Mouse (Mus musculus): ENCODE results near the gene Adarb1. TPM values are rescaled to one million over a fixed set of nuclear protein-coding genes. Genes with fewer than 3 reads are reported as not detected.
A peak's percentile ranks its signal among the peaks of the same experiment; 100 is the strongest.

The Adarb1 gene
- 100 to 1,000 TPM; 130 to 141 (median 135) TPM for total RNA-seq (2022)

DNA sequence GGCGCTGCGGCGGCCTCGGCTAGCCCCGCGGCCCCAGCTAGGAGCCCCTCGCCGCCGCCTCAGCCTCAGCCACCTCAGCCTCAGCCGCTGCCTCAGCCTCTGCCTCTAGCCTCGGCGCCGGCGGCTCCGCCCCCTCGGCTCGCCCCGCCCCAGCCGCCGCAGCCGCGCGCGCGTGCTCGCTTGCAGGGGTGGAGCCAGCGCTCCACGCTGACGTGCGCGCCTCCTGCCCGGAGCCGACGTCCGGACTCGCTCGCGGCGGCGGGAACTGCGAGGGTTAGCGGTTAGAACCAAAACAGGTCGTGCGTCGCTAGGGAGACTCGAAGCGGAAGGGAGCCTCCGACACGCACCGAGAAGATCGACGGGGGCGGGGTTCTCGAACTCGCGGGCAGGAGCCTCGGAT is at the start of gene Adarb1:
Gene Adarb1, minus strand, starts transcription at position 133 of the 400 bp plus-strand sequence.
- DNase-seq (ENCODE audit: low spot score in 2 of 2): peak; percentile 72 to 83

DNA sequence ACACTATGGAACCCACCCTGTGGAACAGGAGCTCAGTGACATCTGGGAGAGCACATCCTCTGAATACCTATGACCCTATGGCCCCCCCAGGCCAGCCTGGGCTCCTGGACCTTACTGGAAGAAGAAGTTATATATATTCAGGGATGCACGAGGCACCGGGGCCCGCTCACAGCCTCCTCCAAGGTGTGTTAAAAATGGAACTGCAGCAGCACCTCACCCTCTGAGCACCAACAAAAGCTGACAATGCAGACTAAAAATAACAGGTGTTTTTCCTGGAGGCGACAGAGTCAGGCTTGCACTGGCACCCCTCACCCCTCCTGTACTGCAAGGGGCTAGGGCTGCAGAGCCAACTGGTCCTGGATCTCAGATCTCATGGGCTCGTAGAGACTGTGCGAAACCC is 49.3 kb upstream of the Adarb1 start:
- DNase-seq (ENCODE audit: low spot score in 2 of 2): peak in 1 of 2 experiments; percentile 67

DNA sequence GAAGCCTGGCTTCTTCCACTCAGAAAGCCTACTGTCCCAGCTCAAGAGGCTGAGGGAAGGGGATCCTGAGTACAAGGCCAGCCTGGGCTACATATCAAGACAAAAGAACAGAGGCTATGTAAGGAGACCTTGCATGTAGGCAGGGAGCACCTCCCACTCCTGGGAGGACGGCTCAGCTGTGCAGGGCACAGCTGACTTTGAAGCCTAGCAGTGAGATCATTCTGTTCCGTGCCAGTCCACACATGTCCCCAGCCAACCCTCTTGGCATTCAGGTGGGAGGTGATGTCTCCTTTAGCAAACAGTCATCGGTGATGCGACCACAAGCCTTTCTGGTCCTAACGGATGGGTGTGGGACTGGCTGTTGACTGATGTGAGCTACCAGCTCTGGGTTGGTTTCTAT is 47.8 kb upstream of the Adarb1 start:
- peak in 1 of 2 experiments; percentile 31 for DNase-seq (ENCODE audit: low spot score in 2 of 2)

DNA sequence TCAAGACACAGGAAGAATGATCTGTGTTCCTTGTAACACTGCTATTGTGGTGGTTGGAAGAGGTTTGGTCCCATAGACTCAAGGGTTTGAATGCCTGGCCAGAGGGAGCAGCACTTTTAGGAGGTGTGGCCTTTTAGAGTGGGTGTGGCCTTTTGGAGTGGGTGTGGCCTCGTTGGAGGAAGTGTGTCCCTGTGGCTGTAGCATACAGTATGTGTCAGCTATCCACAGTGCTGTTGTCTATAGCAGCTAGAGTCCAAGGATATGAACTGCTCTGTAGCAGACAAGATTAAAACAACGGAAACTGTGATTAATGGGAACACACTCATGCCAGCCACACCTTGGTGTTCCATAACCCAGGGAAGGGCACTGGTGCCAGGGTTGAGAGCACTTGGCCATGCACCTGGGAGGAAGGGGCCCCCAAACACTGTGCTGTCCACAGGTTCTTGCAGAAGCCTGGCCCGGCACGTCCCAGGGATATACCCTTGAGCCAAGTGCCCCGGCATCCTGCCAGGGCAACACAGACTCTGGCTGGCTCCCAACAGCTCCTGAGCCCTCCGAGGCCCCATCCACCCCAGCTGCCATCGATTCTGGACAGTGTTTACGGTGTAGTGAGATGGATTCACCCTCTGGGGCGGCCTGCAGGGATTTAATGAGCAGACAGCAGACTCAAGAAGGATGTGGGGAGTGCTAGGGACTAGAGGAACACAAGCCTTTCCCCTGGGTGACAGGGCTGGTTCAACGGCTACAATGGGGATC is 46.3 kb upstream of the Adarb1 start:
- DNase-seq (ENCODE audit: low spot score in 2 of 2): no peak

DNA sequence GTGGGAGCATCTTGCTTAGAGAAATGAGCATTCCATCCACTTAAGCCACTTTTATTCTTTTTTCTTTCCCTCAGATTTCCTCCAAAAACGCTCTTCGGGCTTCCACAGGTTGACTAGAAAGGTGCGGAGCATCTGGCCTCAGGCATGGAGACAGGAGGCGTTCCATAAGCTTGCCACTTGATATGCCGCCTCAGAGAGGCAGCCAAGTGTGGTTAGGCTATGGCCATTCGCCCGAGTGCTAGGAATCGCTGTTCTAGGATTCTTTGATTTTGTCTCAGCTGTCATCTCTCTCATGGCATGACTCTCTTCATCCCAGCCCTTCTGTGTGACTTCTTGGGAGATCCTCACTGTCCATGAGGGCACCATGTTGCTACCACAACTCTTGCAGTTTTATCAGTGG is 43.1 kb upstream of the Adarb1 start:
- DNase-seq (ENCODE audit: low spot score in 2 of 2): no peak

DNA sequence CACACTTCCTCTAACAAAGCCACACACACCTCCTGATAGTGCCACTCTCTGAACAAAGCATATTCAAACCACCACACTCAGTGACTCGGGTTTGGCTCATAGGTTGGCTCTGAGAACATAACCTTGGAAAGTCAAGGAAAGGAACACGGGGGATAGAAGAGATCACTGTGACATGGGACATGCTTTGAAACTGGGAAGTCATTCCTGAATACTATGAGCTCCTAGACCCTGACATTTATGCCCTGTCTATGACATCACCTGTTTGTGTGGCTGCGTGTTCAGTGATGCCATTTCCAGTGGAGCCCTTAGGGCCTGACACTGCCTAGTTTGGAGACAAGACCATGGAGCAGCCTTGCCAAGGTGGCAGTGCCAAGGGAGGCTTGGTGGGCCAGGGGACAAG is 39.6 kb upstream of the Adarb1 start:
- DNase-seq (ENCODE audit: low spot score in 2 of 2): no peak

DNA sequence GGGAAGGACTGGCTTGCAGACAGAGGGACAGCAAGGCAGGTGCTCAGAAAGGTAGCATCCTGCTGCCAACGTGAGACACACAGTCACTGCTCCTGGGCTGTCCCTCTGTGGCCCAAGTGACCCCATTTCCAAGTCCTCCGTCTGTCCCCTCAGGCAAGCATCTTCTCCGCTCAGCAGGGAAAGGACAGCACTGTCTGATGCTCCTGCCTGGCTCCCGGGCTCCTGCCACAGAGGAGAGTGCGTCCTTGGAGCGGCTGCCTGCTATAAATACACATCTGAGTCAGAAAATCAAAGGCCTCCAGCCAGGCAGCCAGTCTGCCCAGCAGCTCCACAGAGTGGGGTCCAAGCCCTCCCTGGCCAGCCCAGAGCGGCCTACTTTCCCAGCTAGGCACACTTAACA is 38.4 kb upstream of the Adarb1 start:
- no peak for DNase-seq (ENCODE audit: low spot score in 2 of 2)

DNA sequence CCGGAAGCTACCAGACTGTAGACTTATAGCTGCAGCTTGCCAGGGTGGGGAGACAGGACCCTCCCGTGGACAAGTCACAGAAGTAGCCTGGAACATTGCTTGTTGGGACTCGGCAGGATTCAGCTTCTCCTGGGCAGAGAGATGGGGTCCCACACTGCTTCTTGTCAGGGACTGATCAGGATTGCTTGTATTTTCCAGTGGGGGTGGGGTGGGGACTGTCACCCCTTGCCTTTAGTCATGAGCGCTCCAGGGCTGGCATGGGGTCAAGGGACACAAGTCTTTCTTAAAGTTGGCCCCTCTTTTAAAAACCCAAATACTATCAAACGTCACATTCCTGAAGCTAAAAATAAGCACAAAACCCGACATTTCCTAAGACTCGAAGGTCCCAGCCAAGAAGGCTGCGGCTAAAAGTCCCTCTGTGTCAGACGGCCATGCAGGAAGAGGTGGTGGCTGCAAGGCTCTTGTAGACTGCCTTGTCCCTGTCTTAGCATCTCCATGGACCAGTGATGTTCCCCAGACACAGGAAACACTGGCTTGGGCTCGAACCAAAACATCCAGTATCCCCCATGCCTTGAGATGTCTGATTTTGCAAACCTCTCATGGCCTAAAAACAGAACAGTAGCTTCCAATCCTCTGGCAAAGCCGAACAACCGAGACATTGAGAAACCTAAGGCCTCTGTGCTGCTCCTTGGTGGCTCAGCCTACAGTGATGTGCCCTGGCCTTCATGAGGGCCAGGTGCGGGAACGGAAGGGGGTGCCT is 37.4 kb upstream of the Adarb1 start:
- DNase-seq (ENCODE audit: low spot score in 2 of 2): no peak

DNA sequence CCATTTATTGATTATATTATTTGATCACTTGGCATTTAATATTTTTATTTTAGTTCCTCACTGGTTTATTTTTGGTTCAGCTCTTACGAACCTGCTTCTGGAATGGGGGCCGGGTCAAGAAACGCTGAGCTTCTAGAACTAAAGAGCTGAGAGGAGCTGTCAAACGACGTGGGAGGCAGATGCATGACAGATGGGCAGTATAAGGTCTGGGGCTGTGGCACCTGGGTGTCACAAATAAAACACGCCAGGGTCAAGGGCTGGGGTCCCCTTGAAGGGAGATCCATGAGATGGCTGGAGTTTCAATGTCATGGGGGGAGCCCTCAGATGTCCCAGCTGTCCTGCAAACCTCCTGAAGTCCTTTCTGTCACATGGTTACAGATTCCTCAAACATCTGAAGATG is 36.7 kb upstream of the Adarb1 start:
- DNase-seq (ENCODE audit: low spot score in 2 of 2): no peak

DNA sequence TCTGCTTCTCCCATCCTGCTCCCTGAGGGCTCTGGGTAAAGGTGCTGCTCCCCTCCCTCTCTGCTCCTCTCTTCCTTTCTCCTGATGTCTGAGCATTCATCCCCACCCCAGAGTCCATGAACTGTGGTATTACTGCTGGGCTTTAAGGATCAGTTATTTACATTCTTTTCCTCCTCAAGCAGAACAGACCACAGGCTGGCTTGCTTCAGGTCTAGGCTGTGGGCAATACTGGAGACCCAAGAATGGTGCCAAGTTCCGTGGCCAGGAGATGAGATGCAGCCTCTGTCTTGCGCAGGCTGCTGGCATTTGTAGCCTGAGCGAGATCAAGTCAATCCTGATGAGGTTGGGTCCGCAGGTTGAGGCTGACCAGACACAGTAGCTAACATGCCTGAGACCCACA is 33.8 kb upstream of the Adarb1 start:
- DNase-seq (ENCODE audit: low spot score in 2 of 2): no peak

DNA sequence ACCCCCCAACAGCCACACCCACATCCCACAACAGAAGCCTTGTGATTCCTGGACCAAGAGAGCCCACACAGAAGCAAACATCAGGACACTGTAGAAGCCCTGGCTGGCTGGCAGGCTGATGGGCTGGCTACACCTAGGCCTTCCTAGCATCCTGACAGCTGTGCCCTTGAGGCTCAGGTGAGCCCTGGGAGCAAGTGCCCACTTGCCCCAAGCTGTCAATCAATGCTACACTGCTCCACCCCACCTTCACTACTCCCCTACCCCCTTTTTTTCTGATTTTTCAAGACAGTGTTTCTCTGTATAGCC is 32.0 kb upstream of the Adarb1 start:
- DNase-seq (ENCODE audit: low spot score in 2 of 2): no peak

DNA sequence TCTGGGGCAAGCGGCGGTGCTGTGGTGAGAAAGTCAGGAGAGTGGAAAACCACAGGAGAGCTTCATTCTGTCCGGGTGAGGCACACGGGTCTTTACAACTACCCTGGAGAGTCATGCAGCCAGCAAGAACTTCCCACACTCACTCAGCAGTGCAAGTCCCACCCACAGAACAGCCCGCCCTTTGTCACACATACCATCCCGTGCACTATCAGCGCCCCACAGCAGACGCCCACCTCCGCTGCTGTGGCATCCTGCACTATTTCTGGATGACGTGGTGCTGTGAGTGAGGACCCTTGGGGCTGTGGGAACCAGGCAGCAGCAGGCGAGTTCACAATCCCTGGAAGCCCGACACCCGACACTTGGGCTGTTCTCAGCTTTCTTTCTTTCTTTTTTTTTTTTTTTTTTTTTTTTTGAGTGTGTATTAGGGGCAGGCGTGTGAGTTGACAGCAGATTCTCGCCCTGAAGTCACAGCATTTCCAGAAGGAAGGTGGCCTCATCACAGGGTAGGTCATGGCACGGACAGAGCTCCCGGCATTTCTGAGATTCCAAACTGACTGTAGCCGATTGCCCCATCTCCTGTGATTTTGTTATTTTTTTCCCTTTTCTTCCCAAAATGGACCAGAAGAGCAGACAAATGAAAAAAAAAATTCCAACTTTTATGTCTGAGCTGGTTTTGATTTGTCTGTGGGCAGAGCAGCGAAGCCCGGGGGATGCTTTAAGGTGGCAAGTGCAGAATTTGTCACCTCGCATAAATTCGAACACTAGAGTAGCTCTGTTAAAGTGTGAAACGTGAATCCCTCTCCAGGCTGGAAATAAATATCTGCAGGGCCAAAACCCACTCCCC is 31.5 kb upstream of the Adarb1 start:
- DNase-seq (ENCODE audit: low spot score in 2 of 2): peak in 1 of 2 experiments; percentile 48

DNA sequence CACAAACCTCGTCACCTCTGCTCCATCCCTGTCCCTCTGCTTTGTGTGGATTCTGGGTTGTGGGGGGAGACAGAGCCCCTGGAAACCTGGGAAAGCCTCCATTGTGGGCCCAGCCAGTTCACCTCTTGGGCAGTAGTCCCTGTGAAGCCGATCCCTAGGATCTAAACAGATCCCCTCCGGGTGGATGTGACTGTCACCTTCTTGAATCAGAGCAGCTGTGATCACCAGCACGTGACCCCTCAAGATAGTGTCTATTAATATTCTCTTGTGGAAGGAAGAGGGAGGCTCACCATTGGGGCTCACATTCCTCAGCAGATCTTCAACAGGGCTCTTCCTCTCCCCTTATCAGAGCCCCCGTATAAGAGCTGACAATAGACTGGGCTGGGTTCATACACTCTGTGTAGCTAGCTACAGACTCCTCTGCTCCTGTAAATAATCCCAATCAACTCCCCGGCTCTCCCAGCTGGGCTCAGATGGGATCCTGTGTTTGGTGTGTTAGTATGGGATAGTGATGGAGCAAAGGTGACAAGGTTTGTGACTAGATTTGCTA is 30.7 kb upstream of the Adarb1 start:
- DNase-seq (ENCODE audit: low spot score in 2 of 2): no peak

DNA sequence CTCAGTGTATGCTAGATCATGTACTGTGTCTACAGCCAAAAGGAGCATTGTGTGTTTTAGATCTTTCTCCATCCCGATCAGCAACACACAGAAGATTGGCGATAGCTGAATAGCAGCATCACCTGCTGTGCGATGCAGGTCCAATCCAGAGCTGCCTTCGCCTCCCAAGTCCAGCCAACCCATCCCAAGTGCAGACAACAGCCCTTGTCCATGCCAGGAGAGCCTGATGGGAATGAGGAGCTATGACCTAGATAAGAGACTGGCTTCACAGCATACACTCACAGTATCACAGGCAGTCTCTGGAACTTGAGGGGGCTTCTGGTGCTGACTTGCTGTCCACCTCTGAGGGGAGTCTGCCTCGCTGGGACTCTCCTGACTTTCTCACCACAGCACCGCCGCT is 30.1 kb upstream of the Adarb1 start:
- no peak for DNase-seq (ENCODE audit: low spot score in 2 of 2)

DNA sequence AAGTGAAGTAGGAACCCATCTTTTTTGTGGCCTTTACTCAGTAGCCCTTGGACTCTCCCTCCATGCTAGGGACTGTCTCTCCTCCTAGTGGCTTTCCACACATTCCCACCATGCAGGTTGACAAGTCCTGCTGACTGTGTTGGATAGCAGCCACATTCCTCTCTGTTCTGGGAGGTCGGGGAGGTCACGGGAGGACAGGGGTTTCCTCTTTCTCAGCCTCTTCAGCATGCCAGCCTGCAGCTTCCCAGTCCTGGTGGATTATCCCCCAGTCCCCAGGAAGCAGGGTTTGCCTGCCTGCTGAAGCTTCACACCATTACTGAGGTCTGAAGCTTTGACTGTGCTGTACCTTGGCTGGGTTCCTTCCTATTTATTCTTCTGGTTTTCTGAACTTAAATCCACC is 29.7 kb upstream of the Adarb1 start:
- no peak for DNase-seq (ENCODE audit: low spot score in 2 of 2)

DNA sequence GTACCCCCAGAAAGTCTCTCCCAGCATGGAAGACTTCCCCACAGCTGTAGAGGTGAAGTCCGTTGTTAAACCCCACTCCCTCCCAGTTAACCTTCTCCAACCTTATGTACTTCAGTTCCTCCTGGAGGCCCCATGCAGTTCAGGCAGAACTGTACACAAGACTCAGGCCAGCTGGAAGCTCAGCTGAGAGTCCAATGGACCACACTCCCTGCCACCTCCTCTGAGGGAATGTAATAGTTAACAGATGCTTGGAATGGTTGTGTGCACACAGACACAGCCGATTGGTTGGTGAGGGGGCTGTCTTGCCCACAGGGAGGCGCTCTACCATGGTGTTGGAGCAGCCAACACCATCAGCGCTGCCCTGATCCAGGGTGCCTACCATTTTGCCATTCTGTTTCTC is 24.2 kb upstream of the Adarb1 start:
- DNase-seq (ENCODE audit: low spot score in 2 of 2): no peak

DNA sequence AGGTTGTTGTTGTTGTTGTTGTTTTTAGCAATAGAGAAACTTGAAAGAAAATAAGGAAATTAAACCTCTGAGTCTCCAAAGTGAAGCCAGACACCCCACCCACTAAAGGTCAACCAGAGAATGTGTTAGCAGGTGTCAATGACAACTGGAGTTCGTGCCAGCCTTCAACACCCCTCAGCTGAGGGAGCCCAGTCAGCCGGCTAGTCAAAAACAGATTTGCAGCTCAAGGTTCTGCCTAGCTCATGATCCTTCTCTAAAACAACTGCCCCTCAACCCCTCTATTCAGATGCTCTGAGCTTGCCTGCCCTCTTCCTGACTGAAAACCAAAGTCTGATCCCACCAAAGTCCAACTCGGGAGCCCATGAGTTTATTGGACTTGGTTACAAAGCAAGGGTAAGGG is 23.7 kb upstream of the Adarb1 start:
- no peak for DNase-seq (ENCODE audit: low spot score in 2 of 2)

DNA sequence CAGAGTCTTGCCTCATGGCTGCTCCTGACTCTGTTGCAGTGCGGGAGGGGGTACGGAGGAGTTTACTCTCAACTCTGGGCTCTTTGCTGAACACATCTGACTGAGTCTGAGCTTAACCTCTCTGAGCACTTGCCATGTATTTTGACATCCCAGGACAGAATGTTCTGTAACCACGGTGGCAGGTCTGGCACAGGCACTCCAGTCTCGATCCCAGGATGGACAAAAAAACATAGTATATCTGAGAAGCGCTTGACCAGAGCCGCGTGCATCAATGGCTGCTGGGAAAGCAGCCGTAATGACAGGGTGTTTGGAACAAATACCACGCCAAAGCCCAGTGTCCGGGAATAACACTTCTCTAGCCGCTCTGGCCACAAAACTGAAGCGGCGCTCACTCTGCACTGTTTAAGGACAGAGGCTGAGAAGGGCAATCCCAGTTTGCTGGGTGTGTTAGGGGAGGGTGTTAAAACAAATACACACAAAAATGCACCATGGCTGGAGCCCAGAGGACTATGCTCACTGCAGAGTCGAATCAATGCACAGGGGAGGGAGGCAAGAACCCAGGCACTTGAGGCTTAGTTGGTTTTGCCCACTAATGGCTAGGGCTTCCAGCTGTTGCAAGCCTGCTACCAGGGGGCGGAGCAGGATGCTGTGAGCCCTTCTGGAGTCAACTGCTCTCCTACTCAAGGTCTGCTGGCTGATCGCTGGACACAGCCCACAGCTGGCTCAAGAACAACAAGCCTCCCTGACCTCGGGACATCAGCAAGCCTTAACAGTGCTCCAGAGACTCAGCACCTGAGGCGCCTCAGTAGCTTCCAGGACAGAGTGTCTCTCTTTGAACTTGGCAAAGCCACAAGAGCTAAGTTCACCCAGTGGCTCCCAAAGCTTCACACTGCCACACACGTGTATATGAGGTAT is 23.0 kb upstream of the Adarb1 start:
- DNase-seq (ENCODE audit: low spot score in 2 of 2): no peak

DNA sequence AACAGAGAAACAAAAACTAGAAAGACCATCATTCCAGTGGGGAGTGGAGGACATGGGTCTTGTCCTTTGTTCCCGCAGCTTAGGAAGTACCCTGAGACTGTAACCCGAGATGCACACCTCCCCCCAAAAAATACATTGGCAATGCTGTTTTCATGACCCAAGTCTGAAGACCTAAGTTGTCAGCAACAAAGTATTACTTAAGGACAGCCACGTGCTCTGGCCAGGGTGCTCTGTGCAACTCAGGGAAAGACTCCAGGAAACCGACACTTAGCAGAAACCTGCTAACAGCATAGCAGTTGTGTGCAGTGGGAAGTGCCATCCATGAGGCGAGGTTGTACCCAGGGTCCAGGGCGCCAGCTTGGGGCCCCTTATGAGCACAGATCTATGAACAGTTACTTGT is 22.2 kb upstream of the Adarb1 start:
- DNase-seq (ENCODE audit: low spot score in 2 of 2): no peak

DNA sequence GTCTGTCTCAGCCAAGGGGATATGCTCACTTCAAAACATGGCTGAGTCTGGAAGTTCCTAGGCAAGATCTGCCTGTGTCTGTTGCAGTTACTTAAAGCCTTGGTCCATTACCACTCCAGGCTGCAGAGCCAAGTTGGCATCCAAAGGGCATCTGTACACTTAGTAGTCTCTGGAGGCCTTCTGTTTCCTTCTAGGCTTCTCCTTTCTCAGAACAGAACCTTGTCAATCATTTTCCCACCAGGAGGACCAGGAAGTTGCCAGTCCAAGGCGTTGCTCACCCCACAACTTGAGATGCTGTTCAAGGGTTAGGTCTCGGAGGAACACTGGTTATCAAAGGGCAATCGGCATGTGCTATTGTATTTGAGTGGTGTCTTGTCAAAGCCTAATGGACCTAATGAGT is 21.0 kb upstream of the Adarb1 start:
- DNase-seq (ENCODE audit: low spot score in 2 of 2): no peak

DNA sequence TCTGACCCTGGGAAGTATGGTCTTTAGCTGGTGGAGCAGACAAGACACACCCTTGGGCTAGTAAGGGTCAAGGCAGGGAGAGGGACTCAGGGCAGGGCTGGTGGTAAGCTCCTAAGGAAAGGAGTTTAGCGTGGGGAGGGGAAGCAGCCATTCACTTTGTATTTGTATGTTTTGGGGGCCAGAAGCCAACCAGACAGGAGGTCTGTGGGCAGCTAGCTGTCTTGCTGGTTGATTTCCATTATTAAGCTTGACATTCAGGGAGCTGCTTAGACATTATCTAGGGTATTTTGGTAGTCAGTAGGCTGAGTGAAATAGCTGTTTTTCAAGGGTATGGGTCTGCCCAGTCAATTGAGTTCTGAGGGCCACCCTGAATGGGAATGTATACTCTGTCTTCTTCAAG is 20.0 kb upstream of the Adarb1 start:
- DNase-seq (ENCODE audit: low spot score in 2 of 2): no peak

Measured in left cerebral cortex, adult 8-10 months (tissue).